Mouse (Mus musculus): Measurements from ENCODE around the gene Hist1h2bp. TPM values are rescaled to one million over a fixed set of nuclear protein-coding genes. Genes with fewer than 3 reads are reported as not detected.
"Not testable (repeated sequence)": the region's sequence is repeated elsewhere in the genome, so short reads cannot be mapped to it uniquely, and the experiment has no call there.

Hist1h2bp gene
- polyA plus RNA-seq, 1 experiment from 2014 or later = 1.7 TPM

DNA sequence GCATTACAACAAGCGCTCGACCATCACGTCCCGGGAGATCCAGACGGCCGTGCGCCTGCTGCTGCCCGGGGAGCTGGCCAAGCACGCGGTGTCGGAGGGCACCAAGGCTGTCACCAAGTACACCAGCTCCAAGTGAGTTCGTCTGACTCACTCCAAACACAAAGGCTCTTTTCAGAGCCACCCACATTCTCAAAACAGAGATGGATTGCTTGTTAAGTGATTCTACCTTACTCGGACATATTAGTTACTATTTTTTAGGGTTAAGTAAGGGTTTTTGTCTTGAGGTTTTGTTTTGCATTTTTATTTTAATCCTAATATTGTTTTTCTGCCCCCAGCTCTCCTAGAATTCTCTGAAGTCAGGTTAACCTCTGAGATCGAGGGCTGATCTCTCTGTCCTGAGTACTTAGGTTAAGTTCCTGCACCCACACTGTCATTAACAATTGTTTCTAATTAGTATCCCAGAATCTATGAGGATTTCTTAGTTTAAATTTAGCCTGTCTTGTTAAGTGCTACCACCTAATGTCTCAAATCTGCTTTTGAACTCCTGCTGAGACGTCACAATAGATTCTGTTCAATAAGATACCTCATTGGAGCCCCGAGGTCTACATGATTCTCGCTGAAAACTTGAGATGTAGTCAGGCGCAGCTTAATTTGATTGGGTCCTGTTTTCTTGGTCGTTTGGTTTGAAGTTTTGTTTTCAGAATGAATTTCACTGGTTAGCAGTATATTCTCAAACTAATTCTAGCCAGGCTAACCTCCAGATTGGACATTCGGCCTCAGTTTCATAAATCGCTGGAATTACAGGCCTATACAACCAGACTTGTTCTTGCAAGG, 716 bp downstream of the Hist1h2bp start:
- WGBS = 8% methylated on average over 17 of the region's 21 CpGs
- H3K27me3 ChIP-seq = no peaks in the 10 kb centered on the region
- no peak for ATAC-seq
- H3K4me2 ChIP-seq (replicated peaks) = peak overlapping the region; percentile 64
- H3K4me3 ChIP-seq (replicated peaks) = peak overlapping the region; percentile 39
- no peaks in the 10 kb centered on the region for H3K36me3 ChIP-seq
- no peaks in the 10 kb centered on the region for H3K9me3 ChIP-seq
- peak overlapping the region; percentile 41; the same call in 1 of the 2 replicates for H3K9ac ChIP-seq (replicated peaks)
- peaks cover 34% of the 10 kb centered on the region for H3K4me1 ChIP-seq (replicated peaks)
- H3K27ac ChIP-seq = peak overlapping the region; percentile 68

- Histone ChIP-seq H3K9me3 (no peaks in the 10 kb centered on the region), H3K27ac (no peak overlapping the region), H3K4me3 (replicated peaks) (no peak overlapping the region), H3K9ac (replicated peaks) (no peak overlapping the region), H3K27me3 (no peaks in the 10 kb centered on the region), H3K36me3 (no peaks in the 10 kb centered on the region), H3K4me2 (replicated peaks) (no peak overlapping the region), H3K4me1 (replicated peaks) (peaks cover 24% of the 10 kb centered on the region)
- 61% methylated on average over 6 of the region's 6 CpGs for WGBS
- no peak for ATAC-seq
These were observed 2.7 kb downstream of the Hist1h2bp start for GRCm38 (mm10) chr13:21789925-21790324.

DNA sequence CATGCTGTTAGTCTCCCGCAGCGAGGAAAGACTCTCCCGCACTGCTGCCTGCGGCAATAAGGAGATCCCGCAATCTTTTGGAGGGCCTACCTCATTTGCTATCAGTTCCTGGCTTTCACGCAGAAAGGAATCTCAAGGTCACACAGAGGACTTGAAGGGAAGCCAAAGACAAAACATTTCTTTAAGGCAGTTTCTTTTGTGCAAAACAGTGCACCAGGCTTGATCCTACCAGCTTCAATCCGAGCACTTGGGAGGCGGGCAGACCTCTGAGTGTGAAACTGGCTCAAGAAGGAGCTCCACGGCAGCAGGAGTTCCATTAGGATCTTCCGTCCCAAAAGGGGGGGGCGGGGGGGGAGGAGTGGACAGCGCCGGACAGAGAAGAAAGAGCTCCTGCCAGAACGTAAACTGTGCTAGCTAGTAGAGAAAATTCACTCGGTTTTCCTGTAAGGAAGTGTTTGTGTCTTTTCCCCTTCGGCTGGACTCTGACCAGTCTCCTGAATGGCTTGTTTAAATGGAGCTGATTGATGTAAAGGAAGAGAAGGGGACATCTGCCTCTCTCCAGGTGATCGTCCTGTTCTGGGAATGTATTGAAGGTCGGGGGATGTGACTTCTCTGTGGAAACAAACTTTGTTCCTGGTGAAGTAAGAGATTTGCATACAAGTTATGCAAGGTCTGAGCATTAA, 3.5 kb downstream of the Hist1h2bp start:
- Histone ChIP-seq H3K27me3 (no peaks in the 10 kb centered on the region), H3K9ac (replicated peaks) (peak overlapping the region; percentile 50; the same call in 1 of the 2 replicates), H3K4me3 (replicated peaks) (no peak overlapping the region), H3K27ac (no peak overlapping the region), H3K9me3 (no peaks in the 10 kb centered on the region), H3K4me2 (replicated peaks) (peak overlapping the region; percentile 33), H3K36me3 (no peaks in the 10 kb centered on the region), H3K4me1 (replicated peaks) (peaks cover 23% of the 10 kb centered on the region)
- ATAC-seq = no peak
- 7% methylated on average over 18 of the region's 18 CpGs for WGBS

DNA sequence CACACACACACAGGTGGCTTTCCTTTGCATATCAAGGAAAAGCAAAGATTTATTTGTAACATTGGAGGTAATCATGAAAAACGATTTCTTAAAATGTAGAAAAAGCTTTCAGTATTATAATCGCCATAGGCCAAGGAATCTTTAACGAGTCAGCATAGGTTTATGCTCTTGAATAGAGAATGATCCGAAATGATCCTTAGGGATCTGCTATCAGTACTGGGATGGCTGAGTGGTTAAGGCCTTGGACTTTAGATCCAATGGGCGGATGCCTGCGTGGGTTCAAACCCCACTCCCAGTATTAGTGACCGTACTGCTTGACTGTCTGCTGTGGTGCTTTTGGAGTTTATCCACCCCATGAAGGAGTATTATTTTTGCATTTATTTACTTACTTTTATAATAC, 8.3 kb downstream of the Hist1h2bp start:
- Histone ChIP-seq H3K4me2 (replicated peaks) (no peak overlapping the region), H3K9ac (replicated peaks) (no peak overlapping the region), H3K4me1 (replicated peaks) (peaks cover 5% of the 10 kb centered on the region), H3K36me3 (no peaks in the 10 kb centered on the region), H3K27me3 (no peaks in the 10 kb centered on the region), H3K9me3 (no peaks in the 10 kb centered on the region), H3K4me3 (replicated peaks) (no peak overlapping the region), H3K27ac (no peak overlapping the region)
- WGBS = 93% methylated on average over 7 of the region's 7 CpGs
- ATAC-seq = no peak

DNA sequence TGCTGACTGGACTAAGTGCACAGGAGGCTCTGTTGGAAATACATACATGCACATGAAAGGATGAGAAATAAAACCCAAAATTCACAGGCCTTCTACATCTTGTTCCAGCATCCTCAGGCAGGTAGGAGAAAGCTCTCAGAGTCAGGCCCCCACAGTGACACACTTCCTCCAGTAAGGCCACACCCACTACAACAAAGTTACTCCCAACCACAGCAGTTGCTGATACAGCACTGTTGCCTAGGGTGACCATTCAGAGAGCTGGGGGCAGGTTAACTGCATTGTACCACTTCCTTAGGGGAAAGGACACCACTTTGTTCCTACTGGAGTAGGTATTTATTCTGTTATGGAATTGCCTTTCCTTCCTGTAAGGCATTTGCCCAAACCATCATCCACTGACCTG, 9.9 kb downstream of the Hist1h2bp start:
- H3K27me3 ChIP-seq; H3K4me3 ChIP-seq (replicated peaks); H3K36me3 ChIP-seq; ATAC-seq; H3K4me2 ChIP-seq (replicated peaks); H3K9ac ChIP-seq (replicated peaks); H3K9me3 ChIP-seq; H3K27ac ChIP-seq; H3K4me1 ChIP-seq (replicated peaks): not testable (repeated sequence)

GRCm38 (mm10) chr13:21803058-21803457, 15.8 kb downstream of the Hist1h2bp start:
- H3K9ac ChIP-seq (replicated peaks); H3K9me3 ChIP-seq; H3K4me1 ChIP-seq (replicated peaks); H3K36me3 ChIP-seq; H3K27ac ChIP-seq; H3K4me2 ChIP-seq (replicated peaks); H3K27me3 ChIP-seq; H3K4me3 ChIP-seq (replicated peaks): not testable (repeated sequence)
- no CpG with 5 or more reads among the region's 4 CpGs for WGBS
- ATAC-seq = peak; percentile 60; the same call in 1 of the 2 replicates

DNA sequence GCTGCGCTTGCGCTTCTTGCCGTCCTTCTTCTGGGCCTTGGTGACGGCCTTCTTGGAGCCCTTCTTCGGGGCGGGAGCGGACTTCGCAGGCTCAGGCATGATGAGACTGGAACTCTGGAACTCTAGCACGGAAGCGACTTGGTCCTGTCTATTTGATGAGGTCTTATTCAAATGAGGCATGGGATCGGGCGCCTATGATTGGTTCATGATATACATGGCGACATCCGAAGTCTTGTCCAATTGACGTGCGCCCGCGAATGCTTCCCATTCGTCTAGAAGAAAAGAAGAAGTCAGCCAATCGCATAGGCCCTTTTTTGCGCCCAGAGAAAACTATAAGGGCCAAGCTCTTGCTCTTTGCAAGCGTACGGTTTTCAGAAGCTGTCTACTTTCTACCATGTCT, 22.8 kb downstream of the Hist1h2bp start, which contains the start of the genes Hist1h2bq and Hist1h2ao:
Gene Hist1h2bq, minus strand, starts transcription at position 125 of the 400 bp plus-strand sequence.
Gene Hist1h2ao, plus strand, starts transcription at position 393 of the 400 bp plus-strand sequence.
- WGBS = no CpG with 5 or more reads among the region's 23 CpGs
- not testable (repeated sequence) for H3K4me3 ChIP-seq (replicated peaks); H3K27me3 ChIP-seq; H3K4me2 ChIP-seq (replicated peaks); H3K4me1 ChIP-seq (replicated peaks); H3K9ac ChIP-seq (replicated peaks); H3K27ac ChIP-seq; H3K9me3 ChIP-seq; H3K36me3 ChIP-seq
- peak; percentile 98 for ATAC-seq

GRCm38 (mm10) chr13:21811074-21811473, 23.8 kb downstream of the Hist1h2bp start:
- not testable (repeated sequence) for H3K36me3 ChIP-seq; H3K4me2 ChIP-seq (replicated peaks); H3K27me3 ChIP-seq; H3K9ac ChIP-seq (replicated peaks); H3K27ac ChIP-seq; H3K9me3 ChIP-seq; H3K4me3 ChIP-seq (replicated peaks); H3K4me1 ChIP-seq (replicated peaks)
- ATAC-seq = peak; percentile 47
- WGBS = no CpG with 5 or more reads among the region's 8 CpGs

DNA sequence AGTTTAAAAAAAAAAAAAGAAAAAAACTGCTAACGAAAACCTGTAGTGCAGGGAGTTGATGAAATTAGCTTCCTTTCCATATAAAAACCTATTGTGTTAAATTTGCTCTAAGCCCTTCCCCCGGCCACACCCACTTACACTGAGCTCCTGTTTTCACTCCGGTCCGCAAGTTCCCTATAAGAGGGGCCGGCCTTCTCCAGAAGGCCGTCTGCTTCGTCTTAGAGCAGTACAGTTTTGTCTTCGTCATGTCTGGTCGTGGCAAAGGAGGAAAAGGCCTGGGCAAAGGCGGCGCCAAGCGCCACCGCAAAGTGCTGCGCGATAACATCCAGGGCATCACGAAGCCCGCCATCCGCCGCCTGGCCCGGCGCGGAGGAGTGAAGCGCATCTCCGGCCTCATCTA, 24.3 kb downstream of the Hist1h2bp start, which contains the start of gene Hist1h4m:
Gene Hist1h4m, plus strand, starts transcription at position 208 of the 400 bp plus-strand sequence.
- not testable (repeated sequence) for H3K4me1 ChIP-seq (replicated peaks); H3K27ac ChIP-seq; H3K36me3 ChIP-seq; H3K27me3 ChIP-seq; H3K9ac ChIP-seq (replicated peaks); H3K9me3 ChIP-seq
- H3K4me2 ChIP-seq (replicated peaks) = peak within 1 kb of the TSS; percentile 48
- ATAC-seq = peak; percentile 44
- no CpG with 5 or more reads among the region's 24 CpGs for WGBS
- peak within 1 kb of the TSS; percentile 23 for H3K4me3 ChIP-seq (replicated peaks)

DNA sequence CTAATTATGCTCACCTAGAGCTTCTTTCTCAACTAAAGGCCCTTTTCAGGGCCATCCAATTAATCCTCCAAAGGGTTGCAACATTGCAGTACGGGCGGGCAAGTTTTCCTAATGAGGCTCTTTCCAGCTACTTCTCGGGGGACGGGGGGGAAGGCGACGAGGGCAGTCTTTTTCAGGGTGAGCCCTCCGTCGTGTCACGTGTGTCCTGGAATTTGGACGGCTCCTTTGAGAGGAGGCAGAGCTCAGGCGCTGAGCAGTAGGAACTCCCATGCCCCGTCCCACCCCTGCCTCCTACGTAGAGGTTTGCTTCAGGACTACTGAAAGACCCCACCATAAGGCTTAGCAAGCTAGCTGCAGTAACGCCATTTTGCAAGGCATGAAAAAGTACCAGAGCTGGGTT, 24.8 kb downstream of the Hist1h2bp start:
- peak; percentile 28 for ATAC-seq
- not testable (repeated sequence) for H3K36me3 ChIP-seq; H3K4me1 ChIP-seq (replicated peaks); H3K27ac ChIP-seq; H3K9me3 ChIP-seq; H3K9ac ChIP-seq (replicated peaks); H3K27me3 ChIP-seq
- Histone ChIP-seq H3K4me3 (replicated peaks) (peak overlapping the region; percentile 23), H3K4me2 (replicated peaks) (peak overlapping the region; percentile 48)
- 0% methylated on average over 14 of the region's 14 CpGs for WGBS

GRCm38 (mm10) chr13:21820082-21820890, 33.0 kb downstream of the Hist1h2bp start:
- not testable (repeated sequence) for H3K9ac ChIP-seq (replicated peaks)

GRCm38 (mm10) chr13:21828511-21828910, 41.2 kb downstream of the Hist1h2bp start:
- WGBS = 88% methylated on average over 3 of the region's 3 CpGs
- Histone ChIP-seq H3K4me1 (replicated peaks) (no peaks in the 10 kb centered on the region), H3K4me2 (replicated peaks) (no peak overlapping the region), H3K27me3 (no peaks in the 10 kb centered on the region), H3K4me3 (replicated peaks) (no peak overlapping the region), H3K36me3 (no peaks in the 10 kb centered on the region), H3K27ac (no peak overlapping the region), H3K9me3 (no peaks in the 10 kb centered on the region), H3K9ac (replicated peaks) (no peak overlapping the region)
- no peak for ATAC-seq

More at GRCm38 (mm10) chr13:21820082-21820890, 33.0 kb downstream of the Hist1h2bp start:
- 67% methylated on average over 6 of the region's 16 CpGs for WGBS
- not testable (repeated sequence) for H3K4me1 ChIP-seq (replicated peaks); H3K36me3 ChIP-seq; H3K4me2 ChIP-seq (replicated peaks); H3K9me3 ChIP-seq; H3K4me3 ChIP-seq (replicated peaks); ATAC-seq; H3K27me3 ChIP-seq; H3K27ac ChIP-seq
